Comparison of ENCODE assay signal across 19 mouse cellular contexts in genomic region chrX:169173796-169174195, GRCm38 (mm10). TPM values are rescaled to one million over a fixed set of nuclear protein-coding genes. Genes with fewer than 3 reads are reported as not detected.
A peak's percentile ranks its signal among the peaks of the same experiment; 100 is the strongest.
DNase-seq lines count a peak whose midpoint lies in the region; ATAC-seq and TF ChIP-seq lines count a peak whose summit lies in the region.
"Had no signal": no experiment of that assay in that cellular context is flagged by ENCODE, and none has a peak within 500 bp of the region (broad histone marks: within the 10 kb centered on the region; RNA-seq: fewer than 3 reads in every experiment).

No protein-coding gene starts in this region.

- TF ChIP-seq CTCF in lung, embryonic 14.5 days (IDR thresholded peaks at IDR 0.05; ENCODE audit: low read depth) = no peak
- no peak for TF ChIP-seq CTCF in lung, adult 2 months (IDR thresholded peaks at IDR 0.05; ENCODE audit: insufficient read depth, low read length)

- DNase-seq in heart, adult 8-10 months (ENCODE audit: low spot score) = peak; percentile 10
- DNase-seq in lung, embryonic 14.5 days = peak; percentile 66
- DNase-seq in lung, adult 2 months = no peak
- peak; percentile 27 for DNase-seq in gastrocnemius, postnatal 10 days
- peak; percentile 21 for DNase-seq in skeletal muscle tissue, adult 2 months (ENCODE audit: low read depth, low spot score)
- DNase-seq in cerebellum, adult 18-20 months = no peak
- DNase-seq in spleen, postnatal 36 days (ENCODE audit: low spot score in 2 of 2) = no peak
- DNase-seq: cerebellum, adult 9-11 months; retina, postnatal 1 day; thymus, adult 2 months had no signal

- H3K9me3 ChIP-seq in heart, embryonic 12.5 days (replicated peaks) = no peaks in the 10 kb centered on the region
- no peaks in the 10 kb centered on the region for H3K9me3 ChIP-seq in lung, embryonic 14.5 days (ENCODE audit: low read depth, low read length)
- H3K9me3 ChIP-seq: limb, embryonic 13.5 days; midbrain, embryonic 15.5 days; neural tube, embryonic 12.5 days had no signal

- no peaks in the 10 kb centered on the region for H3K4me1 ChIP-seq in heart, embryonic 12.5 days (replicated peaks)
- no peaks in the 10 kb centered on the region for H3K4me1 ChIP-seq in lung, embryonic 14.5 days (ENCODE audit: insufficient read depth)
- H3K4me1 ChIP-seq in lung, adult 2 months (ENCODE audit: control insufficient read depth, insufficient read depth, low read length) = no peaks in the 10 kb centered on the region
- H3K4me1 ChIP-seq: limb, embryonic 13.5 days; midbrain, embryonic 15.5 days; neural tube, embryonic 12.5 days had no signal

- ATAC-seq in heart, embryonic 12.5 days (ENCODE audit: insufficient number of reproducible peaks, low FRiP score) = no peak
- ATAC-seq in lung, embryonic 14.5 days (ENCODE audit: insufficient read depth) = no peak
- ATAC-seq: midbrain, embryonic 15.5 days had no signal

- WGBS in heart, embryonic 12.5 days = 86% methylated on average over 1 of the region's 1 CpGs
- WGBS in lung, embryonic 14.5 days = 44% methylated on average over 1 of the region's 1 CpGs
- 38% methylated on average over 1 of the region's 1 CpGs for WGBS in lung, adult 2 months

- H3K4me3 ChIP-seq in heart, embryonic 12.5 days = no peak overlapping the region
- no peak overlapping the region for H3K4me3 ChIP-seq in lung, embryonic 14.5 days (ENCODE audit: low read depth, low read length)
- H3K4me3 ChIP-seq in lung, adult 2 months (replicated peaks; ENCODE audit: extremely low read depth, low read depth, low read length) = no peak overlapping the region
- H3K4me3 ChIP-seq: limb, embryonic 13.5 days; midbrain, embryonic 15.5 days; neural tube, embryonic 12.5 days had no signal

- no peaks in the 10 kb centered on the region for H3K27me3 ChIP-seq in heart, embryonic 12.5 days (replicated peaks)
- H3K27me3 ChIP-seq in lung, embryonic 14.5 days (ENCODE audit: insufficient read depth, low read length) = no peaks in the 10 kb centered on the region
- H3K27me3 ChIP-seq: limb, embryonic 13.5 days; midbrain, embryonic 15.5 days; neural tube, embryonic 12.5 days had no signal

- H3K36me3 ChIP-seq in heart, embryonic 12.5 days = no peaks in the 10 kb centered on the region
- H3K36me3 ChIP-seq in lung, embryonic 14.5 days (ENCODE audit: insufficient read depth) = no peaks in the 10 kb centered on the region
- H3K36me3 ChIP-seq: limb, embryonic 13.5 days; midbrain, embryonic 15.5 days; neural tube, embryonic 12.5 days had no signal

- no peak overlapping the region for H3K9ac ChIP-seq in heart, embryonic 12.5 days
- H3K9ac ChIP-seq in lung, embryonic 14.5 days = no peak overlapping the region
- H3K9ac ChIP-seq: limb, embryonic 13.5 days; midbrain, embryonic 15.5 days; neural tube, embryonic 12.5 days had no signal

- no peak overlapping the region for H3K27ac ChIP-seq in heart, embryonic 12.5 days (ENCODE audit: poor library complexity, severe bottlenecking)
- H3K27ac ChIP-seq in lung, embryonic 14.5 days (ENCODE audit: low read depth) = no peak overlapping the region
- H3K27ac ChIP-seq: limb, embryonic 13.5 days; macrophage; midbrain, embryonic 15.5 days; neural tube, embryonic 12.5 days had no signal

- TF ChIP-seq POLR2A in lung, adult 2 months (IDR thresholded peaks at IDR 0.05; ENCODE audit: borderline replicate concordance, extremely low read depth, low read depth, low read length) = no peak

- H3K4me2 ChIP-seq in heart, embryonic 12.5 days = no peak overlapping the region
- H3K4me2 ChIP-seq in lung, embryonic 14.5 days = no peak overlapping the region
- H3K4me2 ChIP-seq: limb, embryonic 13.5 days; midbrain, embryonic 15.5 days; neural tube, embryonic 12.5 days had no signal

RNA-seq across cellular contexts. Expression of gene Amelx, which starts 13.2 kb away (rescaled TPM):
- not detected for total RNA-seq in heart, adult 8-10 months (2022)
- not detected in 2 replicates for polyA plus RNA-seq in heart, embryonic 12.5 days (2016; fragmentation: Nextera tagmentation; extraction: Ambion mirVana)
- not detected in 2 replicates for polyA plus RNA-seq in lung, embryonic 14.5 days (2014; fragmentation: Nextera tagmentation; extraction: Ambion mirVana)
- polyA plus RNA-seq in lung, adult 2 months (2012; rRNA removed) = not detected in 2 replicates
- total RNA-seq in gastrocnemius, postnatal 10 days (2021) = not detected
- total RNA-seq: layer of hippocampus, postnatal 25 days; MEL had no signal
- polyA plus RNA-seq: heart, embryonic 14.5 days; intestine, embryonic 14.5 days; limb, embryonic 13.5 days; macrophage; midbrain, embryonic 15.5 days; neural tube, embryonic 12.5 days had no signal

Comparison
In these comparisons a context has a peak if more than half of its experiments do, and no peak if none do; other contexts are left out.
1. DNase-seq: peak in heart, adult 8-10 months (single experiment), lung, embryonic 14.5 days (single experiment), gastrocnemius, postnatal 10 days (single experiment) and skeletal muscle tissue, adult 2 months (single experiment); none in lung, adult 2 months (single experiment), cerebellum, adult 18-20 months (0 of 2) and spleen, postnatal 36 days (0 of 2).